Mouse (Mus musculus): ENCODE results near the gene Ttc30a1.

Gene Ttc30a1

DNA sequence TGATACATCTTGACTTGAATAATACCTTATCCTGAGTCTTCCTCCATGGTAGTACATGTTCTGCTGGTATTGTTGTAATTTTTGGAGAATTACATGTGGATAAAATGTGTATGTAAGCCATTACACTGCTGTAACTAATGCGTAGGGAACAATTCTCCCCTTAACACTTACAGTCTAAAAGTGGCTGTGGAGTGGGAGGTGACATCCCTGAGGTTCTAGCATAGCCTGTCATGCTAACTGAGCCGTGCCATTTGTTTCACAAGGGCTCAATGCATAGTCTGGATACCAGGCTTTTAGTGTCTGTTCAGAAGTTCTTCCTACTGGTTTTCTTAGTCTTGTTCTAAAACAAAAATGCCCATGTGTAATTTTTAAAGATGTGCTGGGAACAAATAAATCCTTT lies 50.8 kb downstream of the Ttc30a1 start:
- DNase-seq (ENCODE audit: low spot score): no peak

DNA sequence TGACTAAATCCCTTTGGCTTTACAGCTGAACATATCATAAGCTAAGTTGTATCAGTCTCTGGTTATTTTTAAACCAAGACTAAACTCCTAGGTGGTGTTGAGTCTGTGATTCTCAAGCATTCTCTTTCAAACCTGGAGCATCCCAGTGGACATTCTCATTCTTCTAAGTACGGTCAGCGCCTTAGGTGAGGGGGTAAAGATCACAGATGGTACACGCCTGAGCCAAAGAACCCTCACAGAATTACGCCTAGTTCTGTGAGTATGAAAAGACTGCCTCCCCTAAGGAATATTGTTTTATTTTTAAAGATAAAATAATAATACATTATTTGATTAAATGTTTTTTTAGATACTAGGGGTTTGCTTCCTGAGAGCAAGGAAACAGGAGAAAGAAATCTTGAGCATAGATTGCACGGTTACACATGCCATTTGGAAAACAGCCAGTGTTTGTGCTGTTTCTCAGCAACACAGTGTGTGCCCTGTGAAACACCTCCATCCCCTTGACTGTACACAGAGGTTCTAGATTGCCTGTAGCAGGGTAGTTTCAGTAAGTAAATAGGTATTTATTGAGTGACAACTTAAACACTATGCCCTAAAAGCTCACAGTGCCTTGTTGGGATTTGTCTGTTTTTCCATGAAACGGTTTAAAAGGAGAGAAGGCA lies 51.9 kb downstream of the Ttc30a1 start:
- no peak for DNase-seq (ENCODE audit: low spot score)

DNA sequence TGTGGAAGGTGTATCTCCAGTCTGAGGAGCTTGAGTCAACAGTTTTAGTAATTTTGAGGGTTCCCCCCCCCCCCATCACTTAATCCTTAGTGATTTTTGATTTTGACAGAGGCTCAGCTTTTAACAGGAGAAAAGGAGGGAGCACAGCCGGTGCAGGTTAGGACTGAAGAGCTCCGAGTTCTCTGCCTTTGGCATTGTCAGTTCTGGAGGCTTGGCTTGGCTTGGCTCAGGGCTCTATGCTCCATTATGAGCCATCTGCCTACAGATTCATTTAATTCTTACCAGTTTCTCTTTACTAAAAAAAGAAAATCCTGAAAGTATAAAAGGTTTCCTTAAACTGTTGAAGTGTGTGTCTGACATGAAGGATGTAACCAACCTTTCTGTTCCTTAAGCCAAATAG lies 52.6 kb downstream of the Ttc30a1 start:
- no peak for DNase-seq (ENCODE audit: low spot score)
